Mouse (Mus musculus) neural tube, embryonic 13.5 days (tissue): ENCODE measurements around the gene Il1rapl1. TPM values are rescaled to one million over a fixed set of nuclear protein-coding genes. Genes with fewer than 3 reads are reported as not detected.
"Not testable (repeated sequence)": the region's sequence is repeated elsewhere in the genome, so short reads cannot be mapped to it uniquely, and the experiment has no call there.

Experiments used
- ATAC-seq: fragments of 200-750 bp; cut with Nextera tagmentation; 2 replicates; pipeline ENCODE4 v1.8.0; 2017; ENCODE audit warnings: low read depth, mild to moderate bottlenecking, moderate TSS enrichment, moderate library complexity
- H3K27ac ChIP-seq: fragments of 300-500 bp; sonication (generic); replicated peaks from 2 replicates; pipeline ENCODE4 v1.5.1; 2015; ENCODE audit warnings: moderate library complexity, mild to moderate bottlenecking, inconsistent platforms
- H3K27me3 ChIP-seq: fragments of 300-500 bp; sonication (generic); 2 replicates; pipeline ENCODE4 v1.6.1; 2015; ENCODE audit warnings: mild to moderate bottlenecking, inconsistent platforms
- H3K36me3 ChIP-seq: fragments of 300-500 bp; sonication (generic); 2 replicates; pipeline ENCODE4 v1.6.1; 2015; ENCODE audit warnings: mild to moderate bottlenecking, inconsistent platforms
- H3K4me1 ChIP-seq: fragments of 300-500 bp; sonication (generic); replicated peaks from 2 replicates; pipeline ENCODE4 v1.6.1; 2015; ENCODE audit warnings: inconsistent platforms
- H3K4me2 ChIP-seq: fragments of 300-500 bp; sonication (generic); 2 replicates; pipeline ENCODE4 v1.6.1; 2015; ENCODE audit warnings: inconsistent platforms, mild to moderate bottlenecking, moderate library complexity
- H3K4me3 ChIP-seq: fragments of 300-500 bp; sonication (generic); 2 replicates; pipeline ENCODE4 v1.5.1; 2015; ENCODE audit warnings: mild to moderate bottlenecking, inconsistent platforms
- H3K9ac ChIP-seq: fragments of 300-500 bp; sonication (generic); 2 replicates; pipeline ENCODE4 v1.6.1; 2015; ENCODE audit warnings: moderate library complexity, mild to moderate bottlenecking, inconsistent platforms
- H3K9me3 ChIP-seq: fragments of 300-500 bp; sonication (generic); 2 replicates; pipeline ENCODE4 v1.6.1; 2016; ENCODE audit warnings: inconsistent platforms
- WGBS: fragments of 180-500 bp; shearing (Covaris S2); methylation state at CpG from one replicate; pipeline ENCODE4 v1.1.7; 2015; 5-methylcytosine and 5-hydroxymethylcytosine counted together
- polyA plus RNA-seq: library from polyadenylated mRNA; unstranded; fragments of >200 nt; fragmentation: Nextera tagmentation; extraction: Ambion mirVana; gene quantifications from 2 replicates; pipeline ENCODE4 v1.2.1, GENCODE M21; 2015

The Il1rapl1 gene
- polyA plus RNA-seq, 1 experiment from 2014 or later: 3.9 TPM

DNA sequence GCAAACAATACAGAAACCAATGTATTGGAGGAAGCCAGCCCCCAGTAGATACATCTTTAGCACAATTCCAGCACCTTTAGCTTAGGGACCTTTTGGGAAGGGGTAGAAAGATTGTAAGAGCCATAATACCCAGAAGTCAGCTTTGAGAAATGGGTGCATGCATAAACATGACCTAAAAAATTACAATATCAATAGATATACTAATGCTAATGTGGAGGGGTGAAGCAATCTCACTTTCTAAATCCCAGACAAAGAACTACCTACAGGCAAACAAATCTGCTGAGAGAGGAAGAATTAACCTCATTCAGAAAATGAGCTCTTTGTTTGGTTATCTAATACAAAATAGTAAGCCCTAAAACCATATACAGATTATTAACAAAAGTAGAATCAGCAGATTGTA, 607.4 kb downstream of the Il1rapl1 start:
- Histone ChIP-seq H3K9me3 (no peaks in the 10 kb centered on the region), H3K27ac (no peak overlapping the region), H3K36me3 (no peaks in the 10 kb centered on the region), H3K27me3 (no peaks in the 10 kb centered on the region), H3K4me1 (no peaks in the 10 kb centered on the region), H3K4me2 (no peak overlapping the region), H3K4me3 (no peak overlapping the region), H3K9ac (no peak overlapping the region)
- no peak for ATAC-seq

DNA sequence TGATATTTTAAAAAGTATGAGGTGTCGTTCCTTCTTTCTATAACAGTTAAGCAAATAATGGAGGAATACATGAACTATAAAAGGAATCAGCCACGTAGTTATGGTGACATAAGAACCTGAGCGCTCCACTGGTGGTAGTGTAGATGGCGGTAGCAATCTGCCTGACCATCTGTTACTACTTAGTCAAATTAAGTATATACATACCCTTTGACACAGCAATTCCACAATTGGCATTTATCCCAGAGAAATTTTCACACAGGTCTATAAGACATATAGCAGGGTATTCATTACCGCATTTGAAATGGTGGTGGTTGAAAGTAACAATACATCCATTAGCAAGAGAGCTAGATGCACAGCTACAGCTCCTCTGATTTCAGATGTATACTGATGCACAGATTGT, 612.8 kb downstream of the Il1rapl1 start:
- Histone ChIP-seq H3K4me1 (no peaks in the 10 kb centered on the region), H3K9me3 (no peaks in the 10 kb centered on the region), H3K9ac (no peak overlapping the region), H3K27me3 (no peaks in the 10 kb centered on the region), H3K27ac (no peak overlapping the region), H3K4me2 (no peak overlapping the region), H3K36me3 (no peaks in the 10 kb centered on the region), H3K4me3 (no peak overlapping the region)
- ATAC-seq: no peak
- 69% methylated on average over 5 of the region's 5 CpGs for WGBS

DNA sequence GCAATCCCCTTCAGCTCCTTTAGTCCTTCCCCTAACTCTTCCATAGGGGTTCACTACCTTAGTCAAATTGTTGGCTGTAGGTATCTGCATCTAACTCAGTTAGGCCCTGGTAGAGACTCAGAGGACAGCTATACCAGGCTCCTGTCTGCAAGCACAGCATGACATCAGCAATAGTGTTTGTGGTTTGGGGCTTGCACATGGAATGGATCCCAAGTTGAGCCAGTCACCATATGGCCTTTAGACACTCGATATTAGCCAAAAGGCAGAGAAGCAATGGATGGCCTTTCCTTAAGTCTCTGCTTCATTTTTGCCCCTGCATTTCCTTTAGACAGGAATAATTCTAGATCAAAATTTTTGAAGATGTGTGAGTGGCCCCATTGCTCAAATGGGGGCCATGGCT, 632.0 kb downstream of the Il1rapl1 start:
- Histone ChIP-seq H3K27ac (no peak overlapping the region), H3K4me2 (no peak overlapping the region), H3K4me3 (no peak overlapping the region), H3K36me3 (no peaks in the 10 kb centered on the region), H3K4me1 (no peaks in the 10 kb centered on the region), H3K9ac (no peak overlapping the region), H3K27me3 (no peaks in the 10 kb centered on the region), H3K9me3 (no peaks in the 10 kb centered on the region)
- ATAC-seq: no peak
- WGBS: 93% methylated on average over 1 of the region's 1 CpGs

DNA sequence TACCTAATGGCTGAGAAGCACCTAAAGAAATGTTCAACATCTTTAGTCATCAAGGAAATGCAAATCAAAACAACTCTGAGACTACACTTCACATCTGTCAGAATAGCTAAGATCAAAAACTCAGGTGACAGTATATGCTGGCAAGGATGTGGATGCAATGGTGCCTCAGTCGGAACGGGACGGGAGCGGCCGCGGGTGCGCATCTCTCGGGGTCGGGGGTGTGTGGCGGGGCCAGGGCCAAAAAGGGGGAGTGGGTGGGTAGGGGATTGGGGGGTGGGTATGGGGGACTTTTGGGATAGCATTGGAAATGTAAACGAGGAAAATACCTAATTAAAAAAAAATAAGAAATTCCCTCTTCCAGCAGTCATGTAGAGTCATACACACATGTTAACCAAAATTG, 877.3 kb downstream of the Il1rapl1 start:
- not testable (repeated sequence) for H3K4me1 ChIP-seq, H3K9me3 ChIP-seq, H3K4me2 ChIP-seq, ATAC-seq, H3K27me3 ChIP-seq, H3K36me3 ChIP-seq, H3K27ac ChIP-seq, H3K9ac ChIP-seq, H3K4me3 ChIP-seq
- WGBS: 57% methylated on average over 11 of the region's 11 CpGs

DNA sequence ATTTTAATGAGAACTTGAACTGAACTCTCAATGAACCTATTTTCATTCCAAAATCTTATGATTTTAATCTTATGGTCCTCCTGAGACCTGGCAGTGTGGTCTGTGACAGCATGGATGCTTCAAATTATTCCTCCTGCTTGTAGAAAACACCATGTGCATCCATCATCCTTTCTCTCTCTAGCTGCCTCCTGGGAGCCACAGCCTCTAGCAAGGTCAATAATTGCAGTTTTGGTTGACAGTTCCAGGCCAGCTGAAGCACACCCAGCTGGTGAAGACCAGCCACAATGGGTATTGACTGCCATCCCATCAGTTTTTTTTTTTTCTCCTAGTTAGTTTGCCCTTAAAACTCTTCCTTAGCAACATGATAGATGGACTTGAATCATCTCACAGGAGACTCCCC, 890.2 kb downstream of the Il1rapl1 start:
- H3K4me1 ChIP-seq: no peaks in the 10 kb centered on the region
- no peaks in the 10 kb centered on the region for H3K27me3 ChIP-seq
- H3K4me3 ChIP-seq: no peak overlapping the region
- H3K9ac ChIP-seq: no peak overlapping the region
- H3K36me3 ChIP-seq: no peaks in the 10 kb centered on the region
- no peak overlapping the region for H3K4me2 ChIP-seq
- no peak overlapping the region for H3K27ac ChIP-seq
- peak; percentile 59 for ATAC-seq
- H3K9me3 ChIP-seq: no peaks in the 10 kb centered on the region

DNA sequence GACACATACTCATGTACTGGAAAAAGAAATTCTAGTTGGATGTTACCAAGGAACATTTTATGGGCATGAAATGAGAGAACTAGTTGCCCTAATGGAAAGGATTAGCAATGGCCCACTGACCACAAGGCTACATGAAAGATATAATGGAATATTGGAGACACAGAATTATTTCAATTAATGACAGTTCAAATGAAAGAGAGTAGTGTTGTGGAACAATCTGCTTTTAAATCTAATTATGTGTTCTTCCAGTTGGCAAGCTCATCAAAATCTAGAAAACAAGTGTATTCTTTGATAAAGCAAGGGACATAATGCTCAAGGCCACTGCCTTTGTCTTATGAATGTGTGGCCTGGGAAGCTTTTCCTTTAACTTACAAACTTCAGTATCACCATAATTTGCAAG, 1113.1 kb downstream of the Il1rapl1 start:
- H3K27me3 ChIP-seq: no peaks in the 10 kb centered on the region
- no peak overlapping the region for H3K4me2 ChIP-seq
- ATAC-seq: no peak
- no peaks in the 10 kb centered on the region for H3K36me3 ChIP-seq
- no peaks in the 10 kb centered on the region for H3K9me3 ChIP-seq
- H3K27ac ChIP-seq: no peak overlapping the region
- H3K4me1 ChIP-seq: no peaks in the 10 kb centered on the region
- no peak overlapping the region for H3K4me3 ChIP-seq
- no peak overlapping the region for H3K9ac ChIP-seq

DNA sequence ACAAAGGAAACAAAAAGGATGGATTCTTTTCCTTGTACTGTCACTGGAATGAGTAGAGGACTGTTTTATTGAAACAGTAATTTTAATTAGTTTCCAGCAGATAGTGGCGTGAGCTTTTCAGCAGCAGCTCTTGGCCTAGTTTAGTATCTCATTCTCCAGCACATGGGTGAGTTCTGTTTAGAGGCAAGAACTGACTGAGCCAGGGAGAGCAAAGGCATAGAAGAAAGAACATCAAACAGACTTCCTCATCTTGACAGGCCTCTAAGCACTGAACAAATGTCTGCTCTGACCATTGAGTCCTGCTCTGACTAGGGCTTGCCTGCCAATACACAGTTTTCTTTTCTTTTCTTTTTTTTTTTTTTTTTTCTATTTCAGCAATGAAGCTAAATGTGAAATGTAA, 1160.3 kb downstream of the Il1rapl1 start:
- no peaks in the 10 kb centered on the region for H3K9me3 ChIP-seq
- ATAC-seq: no peak
- H3K4me1 ChIP-seq: no peaks in the 10 kb centered on the region
- H3K27ac ChIP-seq: no peak overlapping the region; the same call in 1 of the 2 replicates
- no peaks in the 10 kb centered on the region for H3K36me3 ChIP-seq
- no peaks in the 10 kb centered on the region for H3K27me3 ChIP-seq
- no peak overlapping the region for H3K4me3 ChIP-seq
- no peak overlapping the region for H3K9ac ChIP-seq
- 45% methylated on average over 1 of the region's 1 CpGs for WGBS
- H3K4me2 ChIP-seq: no peak overlapping the region

DNA sequence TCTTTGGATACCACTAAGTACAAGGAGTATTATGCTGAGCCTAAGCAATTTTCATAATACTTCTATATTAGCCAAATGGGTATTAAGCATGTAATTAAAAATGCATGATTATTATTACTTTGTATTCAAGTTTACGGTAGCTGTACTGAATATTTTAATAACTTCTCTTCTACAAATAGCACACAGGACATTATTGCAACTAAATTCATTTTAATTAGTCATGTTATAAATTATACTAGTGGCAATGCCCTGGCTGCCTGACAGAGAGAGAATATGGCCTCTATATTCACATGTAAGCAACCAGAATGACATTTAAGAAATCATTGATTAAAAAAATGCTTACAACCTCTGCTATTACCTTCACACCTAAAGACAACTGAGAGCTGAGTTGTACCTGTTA, 1160.8 kb downstream of the Il1rapl1 start:
- Histone ChIP-seq H3K4me3 (no peak overlapping the region), H3K4me1 (no peaks in the 10 kb centered on the region), H3K27ac (no peak overlapping the region; the same call in 1 of the 2 replicates), H3K27me3 (no peaks in the 10 kb centered on the region), H3K4me2 (no peak overlapping the region), H3K9me3 (no peaks in the 10 kb centered on the region), H3K9ac (no peak overlapping the region), H3K36me3 (no peaks in the 10 kb centered on the region)
- ATAC-seq: no peak; the same call in 1 of the 2 replicates
- 54% methylated on average over 1 of the region's 1 CpGs for WGBS

DNA sequence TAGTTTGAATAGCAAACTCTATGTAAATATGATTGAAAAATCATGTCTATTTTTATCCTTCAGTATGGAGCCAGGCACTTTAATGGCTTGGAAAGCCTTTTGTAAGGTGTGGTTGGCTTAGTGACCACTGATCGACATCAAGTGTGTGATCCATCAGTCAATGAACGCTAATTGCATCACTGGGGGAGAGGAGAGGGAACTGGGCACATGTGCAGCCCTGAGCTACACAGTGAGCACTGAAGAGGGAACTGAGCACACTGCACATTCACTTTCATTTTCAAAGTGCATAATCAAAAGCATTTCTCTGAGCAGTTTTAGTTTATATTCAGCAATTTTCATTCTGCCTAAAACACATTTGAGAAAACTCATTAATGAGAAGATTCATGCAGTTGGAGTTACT, 1164.5 kb downstream of the Il1rapl1 start:
- Histone ChIP-seq H3K4me3 (no peak overlapping the region), H3K4me1 (no peaks in the 10 kb centered on the region), H3K27ac (no peak overlapping the region), H3K27me3 (no peaks in the 10 kb centered on the region), H3K36me3 (no peaks in the 10 kb centered on the region), H3K4me2 (no peak overlapping the region), H3K9ac (no peak overlapping the region), H3K9me3 (no peaks in the 10 kb centered on the region)
- ATAC-seq: no peak
- 70% methylated on average over 2 of the region's 2 CpGs for WGBS

DNA sequence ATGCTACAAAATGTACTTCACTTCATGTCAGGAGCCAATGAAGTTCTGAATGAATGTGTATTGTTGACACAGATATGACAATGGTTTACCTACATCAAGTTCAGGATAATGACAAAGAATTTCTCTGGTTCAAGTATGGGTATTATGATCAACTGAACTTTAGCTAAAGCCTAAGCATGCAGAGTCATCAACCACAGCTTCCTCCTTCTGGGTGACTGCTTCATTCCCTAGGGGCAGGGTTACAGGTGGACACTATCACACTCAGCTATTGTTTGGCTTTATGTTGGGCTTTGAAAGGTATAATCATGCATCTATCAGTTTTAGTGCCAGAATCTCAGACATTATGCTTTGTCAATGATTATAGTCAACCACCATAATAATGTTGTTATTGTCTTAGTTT, 1166.3 kb downstream of the Il1rapl1 start:
- no peaks in the 10 kb centered on the region for H3K9me3 ChIP-seq
- H3K4me2 ChIP-seq: no peak overlapping the region
- no peaks in the 10 kb centered on the region for H3K4me1 ChIP-seq
- H3K36me3 ChIP-seq: no peaks in the 10 kb centered on the region
- H3K4me3 ChIP-seq: no peak overlapping the region
- ATAC-seq: no peak
- H3K27ac ChIP-seq: no peak overlapping the region
- no peak overlapping the region for H3K9ac ChIP-seq
- no peaks in the 10 kb centered on the region for H3K27me3 ChIP-seq

DNA sequence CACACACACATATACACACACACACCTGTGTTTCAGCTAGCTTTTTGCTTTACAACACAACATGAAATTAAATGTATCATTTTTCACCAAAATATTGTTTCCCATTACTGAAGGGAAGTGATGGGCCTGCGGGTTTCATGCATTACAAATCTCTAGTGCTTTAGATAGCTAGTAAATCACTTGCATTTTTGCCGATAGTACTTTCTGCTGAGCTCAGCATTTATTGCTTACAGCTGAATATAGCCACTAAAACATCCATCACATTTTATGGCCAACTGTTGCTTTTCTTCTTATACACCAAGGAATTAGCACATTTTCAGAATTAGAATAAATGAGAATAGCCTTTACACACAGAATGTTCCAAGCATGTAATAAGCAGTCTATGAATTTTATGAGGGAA, 1260.6 kb downstream of the Il1rapl1 start:
- Histone ChIP-seq H3K36me3 (no peaks in the 10 kb centered on the region), H3K4me2 (no peak overlapping the region), H3K27me3 (no peaks in the 10 kb centered on the region), H3K4me1 (no peaks in the 10 kb centered on the region), H3K9me3 (no peaks in the 10 kb centered on the region), H3K27ac (no peak overlapping the region), H3K4me3 (no peak overlapping the region), H3K9ac (no peak overlapping the region)
- no peak for ATAC-seq
- WGBS: 51% methylated on average over 2 of the region's 2 CpGs

DNA sequence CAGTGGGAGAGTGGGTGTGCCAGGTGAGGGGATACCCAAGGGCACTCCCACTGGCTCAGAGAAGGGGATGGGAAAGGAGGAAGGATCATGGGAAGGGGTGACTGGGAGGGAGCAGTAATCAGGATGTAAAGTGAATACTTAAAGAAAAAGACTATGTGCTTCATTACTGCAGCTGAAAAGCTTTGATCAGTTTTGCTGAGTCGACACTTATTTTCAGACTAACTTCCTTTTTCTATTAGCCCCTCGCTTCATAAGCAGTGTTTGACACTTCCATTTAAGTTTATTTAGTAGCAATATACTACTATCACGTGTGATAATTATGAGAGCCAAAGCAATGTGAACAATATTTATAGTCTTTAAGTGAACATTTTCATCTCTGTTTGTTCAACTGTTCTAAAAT, 1307.2 kb downstream of the Il1rapl1 start:
- no peaks in the 10 kb centered on the region for H3K4me1 ChIP-seq
- no peak overlapping the region for H3K4me2 ChIP-seq
- H3K27me3 ChIP-seq: no peaks in the 10 kb centered on the region
- ATAC-seq: no peak
- H3K27ac ChIP-seq: no peak overlapping the region
- H3K9ac ChIP-seq: no peak overlapping the region
- 78% methylated on average over 3 of the region's 3 CpGs for WGBS
- H3K4me3 ChIP-seq: no peak overlapping the region
- H3K36me3 ChIP-seq: no peaks in the 10 kb centered on the region
- H3K9me3 ChIP-seq: no peaks in the 10 kb centered on the region

DNA sequence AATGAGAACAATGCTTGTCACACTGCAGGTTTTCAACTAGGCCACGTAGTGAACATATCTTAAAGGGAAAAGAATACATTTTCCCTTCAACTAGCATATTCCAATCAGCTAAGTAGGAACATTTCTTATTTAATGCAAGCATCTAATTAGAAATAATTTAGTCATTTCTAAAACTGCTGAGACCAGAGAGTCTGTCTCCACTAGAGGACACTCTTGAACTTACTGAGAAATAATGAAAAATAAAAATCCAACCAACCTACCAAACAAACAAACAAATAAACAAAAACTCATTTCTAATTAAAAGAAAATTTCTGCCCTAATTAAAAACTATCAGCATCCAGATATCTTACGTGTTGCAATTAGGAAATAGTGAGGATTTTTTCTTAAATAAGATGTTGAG, 1312.7 kb downstream of the Il1rapl1 start:
- H3K4me2 ChIP-seq: no peak overlapping the region
- no peak overlapping the region for H3K9ac ChIP-seq
- no peak for ATAC-seq
- no peak overlapping the region for H3K4me3 ChIP-seq
- H3K9me3 ChIP-seq: no peaks in the 10 kb centered on the region
- H3K27ac ChIP-seq: no peak overlapping the region
- H3K27me3 ChIP-seq: no peaks in the 10 kb centered on the region
- WGBS: 64% methylated on average over 2 of the region's 2 CpGs
- H3K36me3 ChIP-seq: no peaks in the 10 kb centered on the region
- H3K4me1 ChIP-seq: no peaks in the 10 kb centered on the region

DNA sequence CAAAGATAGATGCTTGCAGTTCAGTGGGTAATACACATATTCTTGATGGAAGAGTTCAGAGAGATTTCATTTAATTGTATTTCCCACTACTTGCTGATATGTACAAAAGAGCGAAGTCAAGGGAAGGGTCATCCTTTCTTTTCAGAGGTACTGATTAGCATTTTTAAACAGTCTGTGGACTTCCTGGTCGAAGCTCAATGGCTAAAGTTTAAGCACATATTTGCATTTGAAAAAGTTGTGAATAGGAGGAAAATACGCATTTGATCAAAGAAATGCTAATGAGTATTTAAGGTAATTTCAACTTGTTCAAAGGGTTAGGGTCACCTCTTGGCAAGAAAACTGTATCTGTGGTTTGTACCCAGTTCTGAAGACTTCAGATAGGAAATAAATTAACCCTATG, 1386.6 kb downstream of the Il1rapl1 start:
- no peak for ATAC-seq
- 28% methylated on average over 3 of the region's 3 CpGs for WGBS

More for the DNA sequence above, 1386.6 kb downstream of the Il1rapl1 start:
- no peak overlapping the region for H3K27ac ChIP-seq
- no peaks in the 10 kb centered on the region for H3K9me3 ChIP-seq
- H3K4me1 ChIP-seq: no peaks in the 10 kb centered on the region
- H3K9ac ChIP-seq: no peak overlapping the region
- no peaks in the 10 kb centered on the region for H3K36me3 ChIP-seq
- no peak overlapping the region for H3K4me3 ChIP-seq
- H3K27me3 ChIP-seq: no peaks in the 10 kb centered on the region
- H3K4me2 ChIP-seq: no peak overlapping the region
